Comparison of ENCODE assay signal across 8 mouse cellular contexts in the genomic region with DNA sequence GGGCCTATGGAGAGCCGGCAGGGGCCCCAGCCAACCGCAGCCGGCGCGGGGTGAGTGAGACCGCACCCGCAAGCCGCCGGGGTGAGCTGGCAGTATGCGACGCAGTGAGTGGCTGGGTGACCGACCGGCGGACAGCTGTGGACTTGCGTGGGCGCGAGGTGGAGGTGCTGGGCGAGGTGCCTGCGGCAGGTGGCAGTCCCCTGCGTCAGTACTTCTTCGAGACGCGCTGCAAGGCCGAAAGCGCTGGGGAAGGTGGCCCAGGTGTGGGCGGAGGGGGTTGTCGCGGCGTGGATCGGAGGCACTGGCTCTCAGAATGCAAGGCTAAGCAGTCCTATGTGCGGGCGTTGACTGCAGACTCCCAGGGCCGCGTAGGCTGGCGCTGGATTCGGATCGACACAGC. TPM values are rescaled to one million over a fixed set of nuclear protein-coding genes. Genes with fewer than 3 reads are reported as not detected.
DNase-seq lines count a peak whose midpoint lies in the region; ATAC-seq and TF ChIP-seq lines count a peak whose summit lies in the region.

No protein-coding gene starts in this region.

- TF ChIP-seq POLR2A in cerebellum, adult 2 months (IDR thresholded peaks at IDR 0.05; ENCODE audit: borderline replicate concordance, insufficient read depth, low read length): no peak

- H3K27me3 ChIP-seq in cerebellum, adult 2 months (ENCODE audit: control insufficient read depth, insufficient read depth, low read length): no peaks in the 10 kb centered on the region; the same call in 1 of the 2 replicates
- H3K27me3 ChIP-seq in liver, embryonic 11.5 days (replicated peaks; ENCODE audit: control insufficient read depth, insufficient read depth, low read length): peaks cover 91% of the 10 kb centered on the region
- peaks cover 99% of the 10 kb centered on the region for H3K27me3 ChIP-seq in hindbrain, embryonic 12.5 days
- H3K27me3 ChIP-seq in midbrain, embryonic 15.5 days (replicated peaks): peaks cover 94% of the 10 kb centered on the region

- peak overlapping the region; percentile 26; the same call in 1 of the 2 replicates for H3K4me2 ChIP-seq in liver, embryonic 11.5 days
- H3K4me2 ChIP-seq in hindbrain, embryonic 12.5 days (replicated peaks): 0 out of 2 replicates have a peak overlapping the region, but pooled peaks have one; percentile 6
- peak overlapping the region; percentile 20 for H3K4me2 ChIP-seq in midbrain, embryonic 15.5 days

- no peak for ATAC-seq in liver, embryonic 11.5 days (replicated peaks; ENCODE audit: low FRiP score)
- ATAC-seq in hindbrain, embryonic 12.5 days (ENCODE audit: low FRiP score): no peak
- ATAC-seq in midbrain, embryonic 15.5 days (replicated peaks): no peak

- H3K4me3 ChIP-seq in cerebellum, adult 2 months (replicated peaks; ENCODE audit: insufficient read depth, low read depth, low read length): peak overlapping the region; percentile 39
- H3K4me3 ChIP-seq in liver, embryonic 11.5 days (ENCODE audit: low read depth, low read length): peak overlapping the region; percentile 14; the same call in 1 of the 2 replicates
- H3K4me3 ChIP-seq in hindbrain, embryonic 12.5 days: 0 out of 2 replicates have a peak overlapping the region, but pooled peaks have one; percentile 1
- H3K4me3 ChIP-seq in midbrain, embryonic 15.5 days: no peak overlapping the region

- no peaks in the 10 kb centered on the region for H3K4me1 ChIP-seq in cerebellum, adult 2 months (ENCODE audit: control insufficient read depth, insufficient read depth, low read length)
- peaks cover 11% of the 10 kb centered on the region for H3K4me1 ChIP-seq in liver, embryonic 11.5 days (replicated peaks; ENCODE audit: control insufficient read depth, insufficient read depth, low read length)
- H3K4me1 ChIP-seq in hindbrain, embryonic 12.5 days: peaks cover 18% of the 10 kb centered on the region
- peaks cover 11% of the 10 kb centered on the region for H3K4me1 ChIP-seq in midbrain, embryonic 15.5 days

- no peak overlapping the region for H3K9ac ChIP-seq in liver, embryonic 11.5 days (ENCODE audit: low read depth, low read length)
- H3K9ac ChIP-seq in hindbrain, embryonic 12.5 days: no peak overlapping the region
- H3K9ac ChIP-seq in midbrain, embryonic 15.5 days: no peak overlapping the region

- no peak for DNase-seq in cerebellum, adult 2 months
- DNase-seq in cerebellum, postnatal 36 days: no peak
- DNase-seq in liver, embryonic 11.5 days (ENCODE audit: low spot score): no peak
- DNase-seq in liver: no peak
- DNase-seq in ovary, postnatal 10 days (ENCODE audit: low spot score): no peak
- no peak for DNase-seq in adrenal gland, postnatal 10 days

- H3K27ac ChIP-seq in cerebellum, adult 2 months (ENCODE audit: insufficient read depth, low read length): no peak overlapping the region
- H3K27ac ChIP-seq in liver, embryonic 11.5 days (ENCODE audit: low read depth, low read length): no peak overlapping the region
- H3K27ac ChIP-seq in hindbrain, embryonic 12.5 days: no peak overlapping the region
- no peak overlapping the region for H3K27ac ChIP-seq in midbrain, embryonic 15.5 days

- H3K36me3 ChIP-seq in liver, embryonic 11.5 days (ENCODE audit: control insufficient read depth, insufficient read depth, low read length): no peaks in the 10 kb centered on the region
- peaks cover 2% of the 10 kb centered on the region for H3K36me3 ChIP-seq in hindbrain, embryonic 12.5 days
- H3K36me3 ChIP-seq in midbrain, embryonic 15.5 days (replicated peaks): no peaks in the 10 kb centered on the region

- 11% methylated on average over 37 of the region's 37 CpGs for WGBS in cerebellum, adult 2 months
- 12% methylated on average over 37 of the region's 37 CpGs for whole genome bisulfite sequencing in liver, embryonic 11.5 days
- 11% methylated on average over 37 of the region's 37 CpGs for WGBS in hindbrain, embryonic 12.5 days
- 8% methylated on average over 37 of the region's 37 CpGs for WGBS in midbrain, embryonic 15.5 days

- no peak for TF ChIP-seq CTCF in cerebellum, adult 2 months (IDR thresholded peaks at IDR 0.05; ENCODE audit: borderline replicate concordance, insufficient read depth, low read depth, low read length)

- H3K9me3 ChIP-seq in liver, embryonic 11.5 days (ENCODE audit: control insufficient read depth, low read length): no peaks in the 10 kb centered on the region
- no peaks in the 10 kb centered on the region for H3K9me3 ChIP-seq in hindbrain, embryonic 12.5 days (replicated peaks)
- no peaks in the 10 kb centered on the region for H3K9me3 ChIP-seq in midbrain, embryonic 15.5 days

RNA-seq across cellular contexts. Expression of a gene that starts 2.1 kb away (rescaled TPM):
- 0.07 and 0.29 TPM in 2 replicates for polyA plus RNA-seq in cerebellum, adult 2 months (2012; rRNA removed)
- 2.0 and 2.5 TPM in 2 replicates for polyA plus RNA-seq in liver, embryonic 11.5 days (2014; fragmentation: Nextera tagmentation; extraction: Ambion mirVana)
- polyA plus RNA-seq in hindbrain, embryonic 12.5 days (2016; fragmentation: Nextera tagmentation; extraction: Ambion mirVana): 1.2 and 1.3 TPM in 2 replicates
- 0.10 TPM in 1 of 2 replicates, not detected in the other for polyA plus RNA-seq in midbrain, embryonic 15.5 days (2015; fragmentation: Nextera tagmentation; extraction: Ambion mirVana)
- under 1 TPM; 0.12 to 0.33 TPM for total RNA-seq in adrenal gland, postnatal 10 days (2021)

RNA-seq across cellular contexts. Expression of a gene that starts 5.0 kb away (rescaled TPM):
- 0.59 and 1.1 TPM in 2 replicates for polyA plus RNA-seq in cerebellum, adult 2 months (2012; rRNA removed)
- polyA plus RNA-seq in liver, embryonic 11.5 days (2014; fragmentation: Nextera tagmentation; extraction: Ambion mirVana): 0.26 TPM in 1 of 2 replicates, not detected in the other
- 1.0 and 1.6 TPM in 2 replicates for polyA plus RNA-seq in hindbrain, embryonic 12.5 days (2016; fragmentation: Nextera tagmentation; extraction: Ambion mirVana)
- 0.45 and 0.63 TPM in 2 replicates for polyA plus RNA-seq in midbrain, embryonic 15.5 days (2015; fragmentation: Nextera tagmentation; extraction: Ambion mirVana)
- total RNA-seq in adrenal gland, postnatal 10 days (2021): not detected

RNA-seq across cellular contexts. Expression of a gene that starts 10.2 kb away (rescaled TPM):
- not detected in 2 replicates for polyA plus RNA-seq in cerebellum, adult 2 months (2012; rRNA removed)
- polyA plus RNA-seq in liver, embryonic 11.5 days (2014; fragmentation: Nextera tagmentation; extraction: Ambion mirVana): 0.18 TPM in 1 of 2 replicates, not detected in the other
- polyA plus RNA-seq in hindbrain, embryonic 12.5 days (2016; fragmentation: Nextera tagmentation; extraction: Ambion mirVana): not detected in 2 replicates
- polyA plus RNA-seq in midbrain, embryonic 15.5 days (2015; fragmentation: Nextera tagmentation; extraction: Ambion mirVana): not detected in 2 replicates
- total RNA-seq in adrenal gland, postnatal 10 days (2021): 1 to 10 TPM in 1 of 2 experiments, under 1 TPM in 1; 0.75 to 2.6 TPM

RNA-seq across cellular contexts. Expression of a gene that starts 19.0 kb away (rescaled TPM):
- 24.4 and 24.8 TPM in 2 replicates for polyA plus RNA-seq in cerebellum, adult 2 months (2012; rRNA removed)
- polyA plus RNA-seq in liver, embryonic 11.5 days (2014; fragmentation: Nextera tagmentation; extraction: Ambion mirVana): 21.4 and 23.7 TPM in 2 replicates
- polyA plus RNA-seq in hindbrain, embryonic 12.5 days (2016; fragmentation: Nextera tagmentation; extraction: Ambion mirVana): 34.8 TPM in 2 replicates
- polyA plus RNA-seq in midbrain, embryonic 15.5 days (2015; fragmentation: Nextera tagmentation; extraction: Ambion mirVana): 21.0 and 22.7 TPM in 2 replicates
- total RNA-seq in adrenal gland, postnatal 10 days (2021): 10 to 100 TPM; 66.7 to 92.5 TPM

RNA-seq across cellular contexts. Expression of a gene that starts 20.1 kb away (rescaled TPM):
- 807 and 849 TPM in 2 replicates for polyA plus RNA-seq in cerebellum, adult 2 months (2012; rRNA removed)
- 51.6 and 64.4 TPM in 2 replicates for polyA plus RNA-seq in liver, embryonic 11.5 days (2014; fragmentation: Nextera tagmentation; extraction: Ambion mirVana)
- polyA plus RNA-seq in hindbrain, embryonic 12.5 days (2016; fragmentation: Nextera tagmentation; extraction: Ambion mirVana): 285 and 300 TPM in 2 replicates
- 202 and 214 TPM in 2 replicates for polyA plus RNA-seq in midbrain, embryonic 15.5 days (2015; fragmentation: Nextera tagmentation; extraction: Ambion mirVana)
- 100 to 1,000 TPM; 208 to 341 TPM for total RNA-seq in adrenal gland, postnatal 10 days (2021)
